In the genomic region with DNA sequence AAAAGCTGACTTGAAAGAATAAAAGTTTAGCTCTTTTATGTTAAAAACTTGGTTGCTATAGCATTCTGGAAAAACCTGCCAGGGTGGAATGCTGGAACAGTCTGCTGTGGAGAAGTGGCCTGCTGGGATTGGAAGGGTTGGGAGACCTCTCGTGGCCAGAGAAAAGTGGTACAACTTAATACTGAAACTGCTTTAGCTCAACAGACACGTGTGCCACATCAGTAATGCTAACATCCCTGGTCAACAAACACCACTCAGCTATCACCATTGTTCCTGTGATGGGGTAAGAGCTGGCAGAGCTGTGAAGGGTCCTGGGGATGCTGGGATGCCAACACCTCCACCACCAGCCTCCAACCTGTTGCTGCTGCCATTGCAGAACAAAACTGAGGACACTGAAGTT, we compare ENCODE assay signal across 8 mouse cellular contexts. TPM values are rescaled to one million over a fixed set of nuclear protein-coding genes. Genes with fewer than 3 reads are reported as not detected.
A peak's percentile ranks its signal among the peaks of the same experiment; 100 is the strongest.
DNase-seq lines count a peak whose midpoint lies in the region; ATAC-seq and TF ChIP-seq lines count a peak whose summit lies in the region.

No protein-coding gene starts in this region.

- WGBS in heart, embryonic 15.5 days = 0% methylated on average over 2 of the region's 2 CpGs
- WGBS in lung, embryonic 15.5 days = 4% methylated on average over 2 of the region's 2 CpGs

- H3K4me2 ChIP-seq in heart, embryonic 15.5 days = 0 out of 2 replicates have a peak overlapping the region, but pooled peaks have one; percentile 30
- H3K4me2 ChIP-seq in lung, embryonic 15.5 days = no peak overlapping the region

- peak; percentile 88 for ATAC-seq in Patski
- ATAC-seq in common myeloid progenitor, adult 5-6 weeks (replicated peaks; ENCODE audit: low read depth, poor library complexity, severe bottlenecking) = peak; percentile 84
- no peak for ATAC-seq in heart, embryonic 15.5 days (replicated peaks; ENCODE audit: insufficient number of reproducible peaks, insufficient read depth, low FRiP score, low read depth)
- peak; percentile 69; the same call in 1 of the 2 replicates for ATAC-seq in lung, embryonic 15.5 days (ENCODE audit: borderline replicate concordance, extremely low read depth, low FRiP score, low TSS enrichment)

- H3K36me3 ChIP-seq in heart, embryonic 15.5 days = no peaks in the 10 kb centered on the region
- H3K36me3 ChIP-seq in lung, embryonic 15.5 days = no peaks in the 10 kb centered on the region

- no peak overlapping the region for H3K9ac ChIP-seq in heart, embryonic 15.5 days
- H3K9ac ChIP-seq in lung, embryonic 15.5 days = no peak overlapping the region

- no peak overlapping the region for H3K4me3 ChIP-seq in heart, embryonic 15.5 days
- H3K4me3 ChIP-seq in lung, embryonic 15.5 days = no peak overlapping the region

- no peak overlapping the region for H3K27ac ChIP-seq in heart, embryonic 15.5 days
- H3K27ac ChIP-seq in lung, embryonic 15.5 days = no peak overlapping the region

- H3K4me1 ChIP-seq in heart, embryonic 15.5 days (replicated peaks) = no peaks in the 10 kb centered on the region
- no peaks in the 10 kb centered on the region for H3K4me1 ChIP-seq in lung, embryonic 15.5 days

- H3K27me3 ChIP-seq in Patski = no peaks in the 10 kb centered on the region
- no peaks in the 10 kb centered on the region for H3K27me3 ChIP-seq in heart, embryonic 15.5 days
- H3K27me3 ChIP-seq in lung, embryonic 15.5 days = no peaks in the 10 kb centered on the region

- H3K9me3 ChIP-seq in heart, embryonic 15.5 days (replicated peaks) = no peaks in the 10 kb centered on the region
- no peaks in the 10 kb centered on the region for H3K9me3 ChIP-seq in lung, embryonic 15.5 days

- POLR2A ChIA-PET in Patski (lab: Charles Lee) = no interaction called here

- peak; percentile 74 for TF ChIP-seq CTCF in Patski (IDR thresholded peaks at IDR 0.05)

- in situ Hi-C loops in Patski (cut with MboI; ENCODE audit: low pct_unique_long_range_greater_than_20kb) = loop anchor here (10.0 kb wide), 1 partner anchor 294 kb away; a partner anchor contains a TSS

- CTCF ChIA-PET in Patski (lab: Charles Lee) = interaction anchor here (0.9 to 2.1 kb wide), 10 partner anchors 10 to 341 kb away, joined by 3 to 5 read pairs (median 4); a partner anchor contains a TSS

- DNase-seq in CD4-positive, CD25-positive, alpha-beta regulatory T cell, adult 2 months (ENCODE audit: low read depth, low spot score) = peak; percentile 33
- DNase-seq in Patski (ENCODE audit: low read depth, low spot score) = no peak
- DNase-seq in kidney, postnatal 14 days = peak; percentile 56
- peak; percentile 64 for DNase-seq in right cerebral cortex, adult 18-20 months
- DNase-seq in natural killer cell, adult 2 months (ENCODE audit: low spot score in 2 of 2) = no peak

RNA-seq across cellular contexts. Expression of a gene that starts 31.1 kb away (rescaled TPM):
- 11.5 TPM for polyA plus RNA-seq in Patski (2021)
- 1.7 and 1.8 TPM in 2 replicates for total RNA-seq in common myeloid progenitor, adult 5-6 weeks (2017)
- 18.5 and 20.1 TPM in 2 replicates for polyA plus RNA-seq in heart, embryonic 15.5 days (2015; fragmentation: Nextera tagmentation; extraction: Ambion mirVana)
- 8.7 and 9.2 TPM in 2 replicates for polyA plus RNA-seq in lung, embryonic 15.5 days (2015; fragmentation: Nextera tagmentation; extraction: Ambion mirVana)

RNA-seq across cellular contexts. Expression of a gene that starts 46.3 kb away (rescaled TPM):
- polyA plus RNA-seq in Patski (2021) = 50.8 TPM
- total RNA-seq in common myeloid progenitor, adult 5-6 weeks (2017) = 54.7 and 57.7 TPM in 2 replicates
- 69.4 and 72.5 TPM in 2 replicates for polyA plus RNA-seq in heart, embryonic 15.5 days (2015; fragmentation: Nextera tagmentation; extraction: Ambion mirVana)
- 67.6 and 69.8 TPM in 2 replicates for polyA plus RNA-seq in lung, embryonic 15.5 days (2015; fragmentation: Nextera tagmentation; extraction: Ambion mirVana)

Comparison
In these comparisons a context has a peak if more than half of its experiments do, and no peak if none do; other contexts are left out.
1. DNase-seq: peak in CD4-positive, CD25-positive, alpha-beta regulatory T cell, adult 2 months (single experiment), kidney, postnatal 14 days (single experiment) and right cerebral cortex, adult 18-20 months (single experiment); none in Patski (single experiment) and natural killer cell, adult 2 months (0 of 2).